Mouse (Mus musculus): ENCODE results near the gene Xrcc5. TPM values are rescaled to one million over a fixed set of nuclear protein-coding genes. Genes with fewer than 3 reads are reported as not detected.

Gene Xrcc5
- total and polyA plus RNA-seq, 3 experiments: 32.7 to 47.2 TPM; not detected in 1

- Histone ChIP-seq H3K9ac (ENCODE audit: control insufficient read depth, low read depth, low read length, poor library complexity, severe bottlenecking) (no peak overlapping the region), H3K36me3 (ENCODE audit: control insufficient read depth in 1 of 2, insufficient read depth in 2 of 2, low read length in 2 of 2) (peaks cover 0 to 16% of the 10 kb centered on the region in 2 experiments; a peak in 3 of 4 replicates), H3K79me2 (ENCODE audit: control insufficient read depth, insufficient read depth, low read length, poor library complexity) (peaks cover 9% of the 10 kb centered on the region), H3K4me3 (ENCODE audit: control insufficient read depth in 1 of 2, insufficient read depth in 1 of 2, low read depth in 2 of 2, low read length in 2 of 2) (no peak overlapping the region), H3K27ac (ENCODE audit: control insufficient read depth, low read depth, low read length) (no peak overlapping the region), H3K4me1 (ENCODE audit: control insufficient read depth in 1 of 2, insufficient read depth in 2 of 2, low read length in 2 of 2) (peaks cover 0 to 13% of the 10 kb centered on the region in 2 experiments; a peak in 3 of 4 replicates), H3K27me3 (ENCODE audit: control insufficient read depth in 1 of 2, insufficient read depth in 2 of 2, low read length in 2 of 2) (no peaks in the 10 kb centered on the region; a peak in 1 of 4 replicates), H3K9me3 (replicated peaks; ENCODE audit: insufficient read depth, low read length) (no peaks in the 10 kb centered on the region)
- TF ChIP-seq MAX (IDR thresholded peaks at IDR 0.05; ENCODE audit: low read length): no peak
- no peak for TF ChIP-seq ELF1 (IDR thresholded peaks at IDR 0.05; ENCODE audit: low read depth, low read length)
- TF ChIP-seq HCFC1 (IDR thresholded peaks at IDR 0.05; ENCODE audit: low read depth, low read length): no peak
- no peak for TF ChIP-seq MAZ (IDR thresholded peaks at IDR 0.05; ENCODE audit: low read depth, low read length)
- TF ChIP-seq POLR2AphosphoS5 (IDR thresholded peaks at IDR 0.05; ENCODE audit: borderline replicate concordance, low read depth, low read length): no peak
- TF ChIP-seq CHD2 (IDR thresholded peaks at IDR 0.05; ENCODE audit: low read length): no peak
- no peak for TF ChIP-seq JUND (IDR thresholded peaks at IDR 0.05; ENCODE audit: low read depth, low read length)
- TF ChIP-seq UBTF (IDR thresholded peaks at IDR 0.05; ENCODE audit: borderline replicate concordance, insufficient read depth, low read depth, low read length): no peak
- no peak for TF ChIP-seq ZC3H11A (IDR thresholded peaks at IDR 0.05; ENCODE audit: low read depth, low read length)
- no peak for TF ChIP-seq USF2 (IDR thresholded peaks at IDR 0.05; ENCODE audit: borderline replicate concordance in 1 of 2, insufficient read depth in 1 of 2, low read depth in 1 of 2, low read length in 2 of 2)
- TF ChIP-seq RAD21 (IDR thresholded peaks at IDR 0.05; ENCODE audit: low read depth, low read length): no peak
- TF ChIP-seq GABPA (IDR thresholded peaks at IDR 0.05; ENCODE audit: low read depth, low read length): no peak
- TF ChIP-seq KAT2A (conservative IDR thresholded peaks at IDR 0.05; ENCODE audit: low read depth, low read length): no peak
- TF ChIP-seq TAL1 (IDR thresholded peaks at IDR 0.05; ENCODE audit: low read length): no peak
- no peak for TF ChIP-seq MYC (IDR thresholded peaks at IDR 0.05; ENCODE audit: low read depth, low read length)
- TF ChIP-seq SIN3A (IDR thresholded peaks at IDR 0.05; ENCODE audit: low read length): no peak
- TF ChIP-seq MEF2A (IDR thresholded peaks at IDR 0.05; ENCODE audit: extremely low read depth, insufficient replicate concordance, low read depth, low read length, poor library complexity, severe bottlenecking): no peak
- no peak for DNase-seq (ENCODE audit: low read depth, low spot score)
Observed at GRCm38 (mm10) chr1:72308919-72309318, 1.7 kb downstream of the Xrcc5 start.

DNA sequence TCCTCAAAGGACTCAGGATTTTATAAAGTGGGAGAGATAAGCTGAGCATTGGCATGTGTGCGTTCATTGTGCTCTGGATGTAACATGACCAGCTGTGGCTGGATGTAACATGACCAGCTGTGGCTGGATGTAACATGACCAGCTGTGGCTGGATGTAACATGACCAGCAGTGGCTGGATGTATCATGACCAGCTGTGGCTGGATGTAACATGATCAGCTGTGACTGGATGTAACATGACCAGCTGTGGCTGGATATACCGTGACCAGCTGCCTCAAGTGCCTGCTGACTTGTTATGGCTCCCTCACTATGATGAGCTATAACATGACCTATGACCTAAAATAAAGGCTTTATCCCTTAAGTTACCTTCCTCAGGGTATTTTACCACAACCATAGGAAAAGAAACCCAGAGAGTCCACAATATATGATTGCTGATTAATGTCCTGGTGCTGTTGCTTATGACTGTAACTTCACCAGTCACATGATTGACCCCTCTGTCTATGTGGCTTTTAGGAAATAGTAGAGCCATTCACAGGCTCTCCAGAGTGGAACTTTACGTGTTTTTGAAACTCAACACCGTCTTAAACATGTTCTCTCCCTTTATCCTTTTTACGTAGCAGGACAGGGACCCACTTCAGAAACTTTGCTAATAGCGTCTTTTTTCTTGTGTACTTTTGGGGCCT is 2.7 kb downstream of the Xrcc5 start:
- DNase-seq (ENCODE audit: low read depth, low spot score): no peak
- peaks cover 0 to 16% of the 10 kb centered on the region in 2 experiments; a peak in 3 of 4 replicates for H3K36me3 ChIP-seq (ENCODE audit: control insufficient read depth in 1 of 2, insufficient read depth in 2 of 2, low read length in 2 of 2)
- no peaks in the 10 kb centered on the region for H3K9me3 ChIP-seq (replicated peaks; ENCODE audit: insufficient read depth, low read length)

More for the DNA sequence above, 2.7 kb downstream of the Xrcc5 start:
- TF ChIP-seq POLR2A (IDR thresholded peaks at IDR 0.05; ENCODE audit: control insufficient read depth in 1 of 2, insufficient read depth in 1 of 2, low read depth in 1 of 2, low read length in 2 of 2, poor library complexity in 1 of 2) (no peak), RCOR1 (IDR thresholded peaks at IDR 0.05; ENCODE audit: low read depth, low read length) (no peak), MAX (IDR thresholded peaks at IDR 0.05; ENCODE audit: low read length) (no peak), RAD21 (IDR thresholded peaks at IDR 0.05; ENCODE audit: low read depth, low read length) (no peak), MAZ (IDR thresholded peaks at IDR 0.05; ENCODE audit: low read depth, low read length) (no peak), CTCF (IDR thresholded peaks at IDR 0.05 in 2 of 3, conservative IDR thresholded peaks at IDR 0.05 in 1 of 3; ENCODE audit: control insufficient read depth in 1 of 3, insufficient read depth in 1 of 3, low read depth in 2 of 3, low read length in 3 of 3, poor library complexity in 1 of 3, severe bottlenecking in 1 of 3) (no peak), JUND (IDR thresholded peaks at IDR 0.05; ENCODE audit: low read depth, low read length) (no peak), ELF1 (IDR thresholded peaks at IDR 0.05; ENCODE audit: low read depth, low read length) (no peak), POLR2AphosphoS5 (IDR thresholded peaks at IDR 0.05; ENCODE audit: borderline replicate concordance, low read depth, low read length) (no peak), ZMIZ1 (IDR thresholded peaks at IDR 0.05; ENCODE audit: low read depth, low read length) (no peak), MYB (IDR thresholded peaks at IDR 0.05; ENCODE audit: low read depth, low read length) (no peak), TCF12 (IDR thresholded peaks at IDR 0.05; ENCODE audit: low read depth, low read length) (no peak)
- H3K27me3 ChIP-seq (ENCODE audit: control insufficient read depth in 1 of 2, insufficient read depth in 2 of 2, low read length in 2 of 2): no peaks in the 10 kb centered on the region
- H3K4me3 ChIP-seq (ENCODE audit: control insufficient read depth in 1 of 2, insufficient read depth in 1 of 2, low read depth in 2 of 2, low read length in 2 of 2): no peak overlapping the region
- peaks cover 0 to 13% of the 10 kb centered on the region in 2 experiments; a peak in 3 of 4 replicates for H3K4me1 ChIP-seq (ENCODE audit: control insufficient read depth in 1 of 2, insufficient read depth in 2 of 2, low read length in 2 of 2)
- peaks cover 9% of the 10 kb centered on the region for H3K79me2 ChIP-seq (ENCODE audit: control insufficient read depth, insufficient read depth, low read length, poor library complexity)
- H3K9ac ChIP-seq (ENCODE audit: control insufficient read depth, low read depth, low read length, poor library complexity, severe bottlenecking): no peak overlapping the region
- H3K27ac ChIP-seq (ENCODE audit: control insufficient read depth, low read depth, low read length): no peak overlapping the region

All from MEL (cell line).